Mouse (Mus musculus): ENCODE data around the gene Megf9. TPM values are rescaled to one million over a fixed set of nuclear protein-coding genes. Genes with fewer than 3 reads are reported as not detected.

The Megf9 gene
- polyA plus RNA-seq, 2 experiments = 1.8 to 3.3 TPM

DNA sequence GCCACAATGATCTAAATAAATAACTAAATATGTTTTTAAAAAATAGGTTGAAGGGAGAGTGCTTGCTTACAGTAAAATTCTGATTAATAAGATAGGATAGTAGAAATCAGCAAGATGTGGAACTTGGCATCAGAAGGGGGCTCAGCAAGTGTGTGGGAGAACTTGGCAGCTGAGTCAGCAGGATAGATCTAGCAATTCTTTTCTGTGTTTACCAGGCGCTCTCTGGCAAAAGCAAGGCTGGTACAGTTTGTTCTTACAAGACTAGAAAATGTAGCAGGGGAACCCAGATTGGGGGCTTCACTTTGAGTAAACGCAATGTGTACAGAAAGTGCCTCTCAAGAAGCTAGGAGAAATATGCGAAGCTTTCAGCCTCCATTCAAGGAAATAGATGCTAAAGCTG is 35.5 kb downstream of the Megf9 start:
- DNase-seq (ENCODE audit: low read depth in 3 of 3, low spot score in 3 of 3) (no peak), ATAC-seq (ENCODE audit: insufficient read depth) (no peak)
- no peak overlapping the region for H3K4me3 ChIP-seq (ENCODE audit: insufficient read depth in 1 of 2, low read depth in 2 of 2, low read length in 2 of 2)
- H3K4me1 ChIP-seq (replicated peaks; ENCODE audit: control insufficient read depth in 2 of 2, insufficient read depth in 2 of 2, low read length in 1 of 2) = no peaks in the 10 kb centered on the region
- WGBS (ENCODE audit: insufficient replicate concordance) = 74% methylated on average over 3 of the region's 3 CpGs
- H3K27ac ChIP-seq = no peak overlapping the region
- no peaks in the 10 kb centered on the region for H3K9me3 ChIP-seq (ENCODE audit: control insufficient read depth, low read length)
- no peaks in the 10 kb centered on the region for H3K36me3 ChIP-seq (replicated peaks; ENCODE audit: control insufficient read depth, insufficient read depth, low read depth)
- TF ChIP-seq EP300 (IDR thresholded peaks at IDR 0.05; ENCODE audit: low read depth) (no peak), CTCF (IDR thresholded peaks at IDR 0.05; ENCODE audit: low read depth) (no peak)
- H3K27me3 ChIP-seq (ENCODE audit: control insufficient read depth, insufficient read depth, low read length) = no peaks in the 10 kb centered on the region
- no peak overlapping the region for H3K9ac ChIP-seq (replicated peaks)
- H3K4me2 ChIP-seq (ENCODE audit: low read depth) = no peak overlapping the region

DNA sequence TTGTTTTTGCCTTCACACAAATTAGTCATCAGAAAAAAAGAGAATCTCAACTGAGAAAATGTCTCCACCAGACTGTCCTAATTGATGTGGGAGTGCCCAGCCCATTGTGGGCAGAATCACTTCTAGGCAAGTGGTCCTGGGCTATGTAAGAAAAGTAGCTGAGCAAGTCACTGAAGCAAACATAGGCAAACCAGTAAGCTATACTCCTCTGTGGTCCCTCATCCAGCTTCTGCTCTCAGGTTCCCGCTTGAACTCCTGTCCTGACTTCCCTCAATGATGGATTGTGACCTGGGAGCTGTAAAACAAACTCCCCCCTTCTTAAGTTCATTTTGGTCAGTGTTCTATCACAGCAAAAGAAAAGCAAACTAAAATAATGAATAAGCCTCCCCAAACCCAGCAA is 37.8 kb downstream of the Megf9 start:
- H3K9ac ChIP-seq (replicated peaks) = no peak overlapping the region
- H3K9me3 ChIP-seq (ENCODE audit: control insufficient read depth, low read length) = no peaks in the 10 kb centered on the region
- no peak for TF ChIP-seq CTCF (IDR thresholded peaks at IDR 0.05; ENCODE audit: low read depth)
- no peak for TF ChIP-seq EP300 (IDR thresholded peaks at IDR 0.05; ENCODE audit: low read depth)
- no peak overlapping the region for H3K4me2 ChIP-seq (ENCODE audit: low read depth)
- H3K36me3 ChIP-seq (replicated peaks; ENCODE audit: control insufficient read depth, insufficient read depth, low read depth) = no peaks in the 10 kb centered on the region
- WGBS (ENCODE audit: insufficient replicate concordance) = 57% methylated on average over 1 of the region's 1 CpGs
- no peaks in the 10 kb centered on the region for H3K4me1 ChIP-seq (replicated peaks; ENCODE audit: control insufficient read depth in 2 of 2, insufficient read depth in 2 of 2, low read length in 1 of 2)
- no peak overlapping the region for H3K27ac ChIP-seq
- ATAC-seq (ENCODE audit: insufficient read depth) (no peak), DNase-seq (ENCODE audit: low read depth in 3 of 3, low spot score in 3 of 3) (no peak)
- no peak overlapping the region for H3K4me3 ChIP-seq (ENCODE audit: insufficient read depth in 1 of 2, low read depth in 2 of 2, low read length in 2 of 2)
- no peaks in the 10 kb centered on the region for H3K27me3 ChIP-seq (ENCODE audit: control insufficient read depth, insufficient read depth, low read length)

DNA sequence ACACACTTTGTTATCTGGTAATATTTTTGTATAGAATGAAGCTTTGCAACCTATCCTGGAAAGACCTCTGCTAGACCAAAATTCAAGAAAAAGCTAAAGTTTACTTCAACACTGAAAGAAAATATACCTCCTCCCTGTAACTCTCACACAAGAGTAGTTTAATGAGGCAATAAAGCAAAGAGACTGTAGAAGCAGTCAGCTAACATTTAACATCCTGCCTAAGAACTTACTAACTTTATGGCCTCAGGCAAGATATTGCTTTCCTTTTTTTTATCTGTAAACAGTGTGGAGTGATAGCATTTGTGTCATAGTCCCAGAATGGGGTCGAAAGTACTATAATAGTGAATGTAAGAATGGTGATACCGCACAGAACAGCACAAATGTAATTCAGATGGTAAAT is 45.0 kb downstream of the Megf9 start:
- Histone ChIP-seq H3K9ac (replicated peaks) (no peak overlapping the region), H3K27me3 (ENCODE audit: control insufficient read depth, insufficient read depth, low read length) (no peaks in the 10 kb centered on the region), H3K36me3 (replicated peaks; ENCODE audit: control insufficient read depth, insufficient read depth, low read depth) (no peaks in the 10 kb centered on the region), H3K4me3 (ENCODE audit: insufficient read depth in 1 of 2, low read depth in 2 of 2, low read length in 2 of 2) (no peak overlapping the region), H3K9me3 (ENCODE audit: control insufficient read depth, low read length) (no peaks in the 10 kb centered on the region), H3K4me2 (ENCODE audit: low read depth) (no peak overlapping the region), H3K4me1 (replicated peaks; ENCODE audit: control insufficient read depth in 2 of 2, insufficient read depth in 2 of 2, low read length in 1 of 2) (no peaks in the 10 kb centered on the region), H3K27ac (no peak overlapping the region)
- DNase-seq (ENCODE audit: low read depth in 3 of 3, low spot score in 3 of 3) = no peak
- no peak for TF ChIP-seq EP300 (IDR thresholded peaks at IDR 0.05; ENCODE audit: low read depth)
- TF ChIP-seq CTCF (IDR thresholded peaks at IDR 0.05; ENCODE audit: low read depth) = no peak
- no peak for ATAC-seq (ENCODE audit: insufficient read depth)
- WGBS (ENCODE audit: insufficient replicate concordance) = 67% methylated on average over 2 of the region's 2 CpGs

DNA sequence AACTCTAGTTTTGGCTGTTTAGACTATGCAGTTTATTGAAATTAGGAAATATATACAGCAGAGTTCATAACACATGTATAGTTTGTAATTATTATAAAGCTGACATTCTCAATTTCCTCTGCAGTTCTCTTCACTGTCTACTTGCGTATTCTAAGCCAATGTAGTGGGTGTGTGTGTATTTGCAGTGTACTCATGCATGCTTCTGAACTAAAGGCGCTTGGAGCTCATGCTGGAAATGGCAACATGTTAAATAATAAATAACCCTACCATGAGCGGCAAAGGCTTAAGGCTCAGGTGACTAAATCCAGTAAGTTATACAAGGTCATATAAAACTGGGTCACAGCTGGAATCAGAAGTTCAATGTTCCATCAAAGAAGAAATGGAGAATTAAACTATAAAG is 46.4 kb downstream of the Megf9 start:
- H3K27me3 ChIP-seq (ENCODE audit: control insufficient read depth, insufficient read depth, low read length) = no peaks in the 10 kb centered on the region
- H3K27ac ChIP-seq = no peak overlapping the region
- ATAC-seq (ENCODE audit: insufficient read depth) = no peak
- no peak for DNase-seq (ENCODE audit: low read depth in 3 of 3, low spot score in 3 of 3)
- H3K4me1 ChIP-seq (replicated peaks; ENCODE audit: control insufficient read depth in 2 of 2, insufficient read depth in 2 of 2, low read length in 1 of 2) = no peaks in the 10 kb centered on the region
- no peak for TF ChIP-seq EP300 (IDR thresholded peaks at IDR 0.05; ENCODE audit: low read depth)
- TF ChIP-seq CTCF (IDR thresholded peaks at IDR 0.05; ENCODE audit: low read depth) = no peak
- H3K4me2 ChIP-seq (ENCODE audit: low read depth) = no peak overlapping the region
- no peaks in the 10 kb centered on the region for H3K36me3 ChIP-seq (replicated peaks; ENCODE audit: control insufficient read depth, insufficient read depth, low read depth)
- no peaks in the 10 kb centered on the region for H3K9me3 ChIP-seq (ENCODE audit: control insufficient read depth, low read length)
- 72% methylated on average over 3 of the region's 3 CpGs for WGBS (ENCODE audit: insufficient replicate concordance)
- H3K4me3 ChIP-seq (ENCODE audit: insufficient read depth in 1 of 2, low read depth in 2 of 2, low read length in 2 of 2) = no peak overlapping the region
- no peak overlapping the region for H3K9ac ChIP-seq (replicated peaks)

DNA sequence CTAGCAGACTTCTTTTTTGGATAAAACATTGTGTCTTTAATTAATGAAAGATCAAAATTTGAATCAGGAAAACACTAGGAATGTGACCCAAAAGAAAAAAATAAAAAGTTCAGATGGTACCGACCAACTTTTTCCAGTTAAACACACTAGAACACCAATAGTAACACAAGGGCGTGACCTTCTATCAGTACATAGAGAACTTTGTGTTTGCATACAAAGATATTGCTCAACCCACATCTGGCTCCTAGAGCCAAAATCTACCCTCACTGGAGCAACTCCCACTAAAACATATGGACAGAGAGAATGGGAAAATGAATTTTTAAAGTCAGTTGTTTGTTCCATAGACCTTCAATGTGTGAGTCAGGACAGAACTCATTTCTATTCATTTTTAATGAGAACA is 50.7 kb downstream of the Megf9 start:
- Histone ChIP-seq H3K36me3 (replicated peaks; ENCODE audit: control insufficient read depth, insufficient read depth, low read depth) (no peaks in the 10 kb centered on the region), H3K4me2 (ENCODE audit: low read depth) (no peak overlapping the region), H3K4me3 (ENCODE audit: insufficient read depth in 1 of 2, low read depth in 2 of 2, low read length in 2 of 2) (no peak overlapping the region), H3K9ac (replicated peaks) (no peak overlapping the region), H3K27me3 (ENCODE audit: control insufficient read depth, insufficient read depth, low read length) (no peaks in the 10 kb centered on the region), H3K27ac (no peak overlapping the region), H3K9me3 (ENCODE audit: control insufficient read depth, low read length) (no peaks in the 10 kb centered on the region), H3K4me1 (replicated peaks; ENCODE audit: control insufficient read depth in 2 of 2, insufficient read depth in 2 of 2, low read length in 1 of 2) (no peaks in the 10 kb centered on the region)
- ATAC-seq (ENCODE audit: insufficient read depth) (no peak), DNase-seq (ENCODE audit: low read depth in 3 of 3, low spot score in 3 of 3) (peak in 1 of 3 experiments; percentile 14)
- 58% methylated on average over 2 of the region's 2 CpGs for WGBS (ENCODE audit: insufficient replicate concordance)
- TF ChIP-seq CTCF (IDR thresholded peaks at IDR 0.05; ENCODE audit: low read depth) (no peak), EP300 (IDR thresholded peaks at IDR 0.05; ENCODE audit: low read depth) (no peak)

All from liver, embryonic 14.5 days (tissue).